Mouse (Mus musculus) heart, adult 2 months (tissue): Measurements from ENCODE around the gene 4932438H23Rik.

Experiments
- CTCF ChIP-seq: fragments of 200-600 bp; IDR thresholded peaks from 2 replicates; pipeline ENCODE4 v1.8.1; 2022; ENCODE audit warnings: antibody characterized with exemption, mild to moderate bottlenecking, moderate library complexity
- EP300 ChIP-seq: fragments of 200-500 bp; IDR thresholded peaks from 2 replicates; pipeline ENCODE4 v1.6.1; 2011; ENCODE audit warnings: low read depth, low read length, control low read depth; ENCODE audit not compliant: insufficient read depth
- POLR2A ChIP-seq: fragments of 200-500 bp; IDR thresholded peaks from 2 replicates; pipeline ENCODE4 v1.6.1; 2011; ENCODE audit warnings: mild to moderate bottlenecking, low read depth, low read length, control low read depth; ENCODE audit not compliant: insufficient read depth

- TF ChIP-seq CTCF (no peak), POLR2A (no peak), EP300 (no peak)
Observed at GRCm38 (mm10) chr16:91126734-91127524, 32.0 kb upstream of the 4932438H23Rik start.
